Mouse (Mus musculus): ENCODE results near the gene Tango6.

Gene Tango6

GRCm38 (mm10) chr8:106880121-106880707, 197.3 kb downstream of the Tango6 start:
- no peak for DNase-seq

- peak; percentile 41 for DNase-seq
Measured at GRCm38 (mm10) chr8:106884094-106884493, 201.2 kb downstream of the Tango6 start.

- peak; percentile 59 for DNase-seq
Measured at GRCm38 (mm10) chr8:106884826-106885400, 202.0 kb downstream of the Tango6 start.

- peak; percentile 73 for DNase-seq
Measured at GRCm38 (mm10) chr8:106887336-106888189, 204.7 kb downstream of the Tango6 start.

- DNase-seq: no peak
Measured at GRCm38 (mm10) chr8:106888803-106889202, 205.9 kb downstream of the Tango6 start.

GRCm38 (mm10) chr8:106892210-106892805, 209.4 kb downstream of the Tango6 start:
- no peak for DNase-seq

- no peak for DNase-seq
Measured at GRCm38 (mm10) chr8:106892806-106893451, 210.1 kb downstream of the Tango6 start.

GRCm38 (mm10) chr8:106893481-106894156, 210.8 kb downstream of the Tango6 start, which contains the start of gene Utp4:
Gene Utp4 (plus strand): TSS chr8:106893636.
- peak; percentile 88 for DNase-seq

- DNase-seq: no peak
Measured at GRCm38 (mm10) chr8:106899473-106899872, 216.6 kb downstream of the Tango6 start.
